Mouse (Mus musculus) lung, postnatal 4 days (tissue): ENCODE data around the gene Dmwd.

Source experiments
- DNase-seq, 2 experiments: peaks; one replicate each; pipeline ENCODE4 v3.0.0; 2021

Dmwd gene

DNA sequence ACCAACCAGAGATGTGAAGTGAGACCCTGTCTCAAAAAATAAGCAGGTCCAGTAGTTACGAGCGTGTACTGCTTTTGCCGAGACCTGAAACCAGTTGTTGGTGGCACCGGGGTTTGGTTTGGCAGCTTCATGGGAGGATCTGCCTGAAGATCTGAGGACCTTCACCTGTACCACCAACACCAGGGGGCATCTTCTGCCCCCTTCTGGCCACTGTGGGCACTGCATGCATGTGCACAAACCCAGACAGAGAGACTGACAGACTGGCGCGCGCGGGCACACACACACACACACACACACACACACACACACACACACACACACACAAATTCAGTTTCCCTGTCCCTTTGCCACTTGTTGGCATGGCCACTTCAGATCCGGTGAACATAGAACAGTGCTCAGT, 2.5 kb upstream of the Dmwd start:
- DNase-seq = peak in 1 of 2 experiments; percentile 53

GRCm38 (mm10) chr7:19074494-19074893, 1.5 kb upstream of the Dmwd start:
- DNase-seq = no peak

DNA sequence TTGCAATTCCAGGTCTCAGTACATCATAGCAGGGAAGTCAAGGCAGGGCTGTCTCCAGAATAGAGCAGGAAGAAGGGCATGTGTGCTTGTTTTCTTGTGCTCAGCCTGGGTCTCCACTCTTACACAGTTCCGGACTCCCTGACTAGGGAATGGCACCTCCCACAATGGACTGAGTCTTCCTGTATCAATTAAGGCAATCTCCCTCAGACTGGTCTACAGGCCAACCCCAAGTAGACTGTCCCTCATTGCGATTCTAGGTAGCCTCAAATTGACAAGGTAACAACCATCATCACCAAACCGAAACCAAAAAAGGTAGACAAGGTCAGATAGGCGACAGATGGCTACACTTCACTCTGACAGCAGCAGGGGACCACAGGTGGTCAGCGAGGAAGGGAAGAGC, 796 bp upstream of the Dmwd start:
- no peak for DNase-seq

DNA sequence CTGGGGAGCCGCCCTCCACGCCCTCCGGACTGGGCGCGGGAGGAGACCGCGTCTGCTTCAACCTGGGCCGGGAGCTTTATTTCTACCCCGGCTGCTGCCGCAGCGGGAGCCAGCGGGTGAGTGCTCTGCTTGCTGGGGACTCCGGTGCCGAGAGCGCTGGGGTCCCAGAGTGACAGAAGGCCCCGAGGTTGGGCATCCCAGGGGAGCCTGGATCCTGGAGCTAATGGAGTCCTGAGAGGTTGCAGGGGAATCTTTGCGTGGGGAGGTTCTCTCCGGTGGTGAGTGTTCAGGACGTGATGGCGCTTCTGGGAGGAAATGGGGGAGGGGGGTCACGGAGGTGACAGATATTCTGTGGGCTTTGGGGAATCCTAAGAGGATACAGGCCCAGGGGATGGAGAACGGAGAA, 562 bp downstream of the Dmwd start:
- peak in 1 of 2 experiments; percentile 37 for DNase-seq

DNA sequence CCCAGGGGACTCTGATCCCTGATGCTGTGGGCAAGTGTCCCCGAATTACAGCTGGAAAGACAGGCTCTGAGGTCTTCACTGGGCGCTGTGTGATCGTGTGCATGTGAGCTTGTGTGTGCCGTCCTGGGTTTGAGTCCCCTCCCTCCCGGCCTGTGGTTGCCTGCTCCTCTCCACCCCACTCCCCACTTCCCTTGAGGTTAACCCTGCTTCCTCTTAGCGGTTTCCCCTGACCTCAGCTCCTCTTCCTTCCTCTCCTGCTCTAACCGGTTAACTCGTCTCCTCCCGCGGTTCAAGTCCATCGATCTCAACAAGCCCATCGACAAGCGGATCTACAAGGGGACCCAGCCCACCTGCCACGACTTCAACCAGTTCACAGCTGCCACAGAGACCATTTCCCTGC, 1.7 kb downstream of the Dmwd start:
- DNase-seq = peak in 1 of 2 experiments; percentile 57

GRCm38 (mm10) chr7:19078732-19079131, 2.7 kb downstream of the Dmwd start:
- DNase-seq = peak in 1 of 2 experiments; percentile 3

- peak in 1 of 2 experiments; percentile 4 for DNase-seq
Observed at GRCm38 (mm10) chr7:19080451-19080950, 4.5 kb downstream of the Dmwd start.

DNA sequence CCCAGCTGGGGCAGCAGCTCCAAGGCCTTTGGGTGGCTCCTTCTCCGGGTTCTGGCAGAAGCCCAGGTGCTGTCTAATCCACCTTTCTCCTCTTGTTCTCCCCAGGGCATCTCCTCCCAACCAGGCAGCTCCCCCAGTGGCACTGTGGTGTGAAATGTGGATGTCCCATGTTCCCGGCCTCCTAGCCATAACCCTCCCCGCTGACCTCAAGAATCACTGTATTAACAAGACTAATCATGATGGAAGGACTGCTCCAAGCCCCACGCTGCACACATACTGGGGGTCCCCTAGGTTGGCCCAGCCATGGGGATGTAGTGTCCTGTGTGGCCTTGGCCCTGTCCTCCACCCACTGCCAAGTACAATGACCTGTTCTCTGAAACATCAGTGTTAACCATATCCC, 6.1 kb downstream of the Dmwd start:
- DNase-seq = peak in 1 of 2 experiments; percentile 4

- DNase-seq = peak; percentile 39 to 76
Observed at GRCm38 (mm10) chr7:19083096-19083495, 7.1 kb downstream of the Dmwd start.

- peak; percentile 25 to 59 for DNase-seq
Observed at GRCm38 (mm10) chr7:19083701-19084100, 7.7 kb downstream of the Dmwd start, which contains the start of gene Dmpk. TSS of gene Dmpk (plus strand) at chr7:19083849.

DNA sequence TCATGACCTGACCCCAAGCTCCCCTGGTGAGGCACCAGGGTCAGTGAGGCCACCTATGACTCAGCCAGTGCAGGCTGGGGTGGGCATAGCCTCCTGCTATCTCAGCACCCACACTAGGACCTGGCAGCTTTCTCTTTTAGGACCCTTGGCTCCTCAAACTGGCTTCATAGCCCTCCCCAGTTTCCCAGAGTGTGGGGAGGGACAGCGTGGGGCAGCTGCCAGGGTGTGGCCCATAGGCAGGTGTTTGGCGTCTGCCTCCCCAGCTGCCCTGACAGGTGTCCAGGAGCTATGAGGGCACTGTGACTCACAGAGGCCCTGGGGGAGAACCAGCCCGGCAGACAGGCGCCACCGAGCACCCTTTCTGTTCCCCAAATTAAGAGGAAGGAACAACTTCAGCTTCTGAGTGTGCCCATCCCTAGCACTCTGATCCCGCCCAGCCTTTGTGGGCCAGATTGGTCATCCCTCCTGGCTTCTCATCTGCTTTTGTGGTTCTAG, 8.3 kb downstream of the Dmwd start:
- DNase-seq = peak; percentile 29 to 48

- DNase-seq = no peak
Observed at GRCm38 (mm10) chr7:19084921-19085473, 9.0 kb downstream of the Dmwd start.

DNA sequence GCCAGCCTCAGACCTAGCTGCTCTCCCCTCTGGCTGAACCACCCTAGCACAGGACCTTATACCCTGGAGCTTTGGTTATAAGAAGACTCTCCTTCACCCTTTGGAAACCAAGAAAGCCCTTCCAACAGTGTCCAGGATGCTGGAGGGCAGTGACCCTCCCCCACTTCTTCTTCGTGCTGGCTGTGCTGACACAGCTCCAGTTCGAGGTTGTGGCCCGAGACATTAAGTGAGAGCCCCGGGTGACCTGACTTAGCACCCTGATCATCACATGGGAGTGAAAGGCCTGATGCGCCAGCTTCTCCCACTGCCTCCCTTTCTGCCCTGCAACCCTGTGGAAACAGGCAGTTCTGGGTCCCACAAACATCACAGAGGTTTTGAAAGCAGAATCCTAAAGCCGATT, 9.5 kb downstream of the Dmwd start:
- DNase-seq = no peak

- DNase-seq = peak; percentile 69 to 70
Observed at GRCm38 (mm10) chr7:19086042-19086441, 10.0 kb downstream of the Dmwd start.

DNA sequence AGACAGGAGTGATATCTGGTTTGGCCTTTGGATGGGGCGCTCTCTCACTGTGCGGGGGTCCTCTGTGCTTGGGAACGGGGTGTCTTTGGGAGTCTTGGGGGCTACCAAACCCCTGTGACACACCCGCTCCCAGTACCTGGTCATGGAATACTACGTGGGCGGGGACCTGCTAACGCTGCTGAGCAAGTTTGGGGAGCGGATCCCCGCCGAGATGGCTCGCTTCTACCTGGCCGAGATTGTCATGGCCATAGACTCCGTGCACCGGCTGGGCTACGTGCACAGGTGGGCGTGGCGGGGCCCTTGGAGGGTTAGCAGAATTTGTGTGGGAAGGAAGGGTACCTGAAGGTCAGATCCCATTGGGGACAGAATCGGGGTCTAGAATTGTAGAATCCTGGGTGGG, 10.7 kb downstream of the Dmwd start:
- no peak for DNase-seq

DNA sequence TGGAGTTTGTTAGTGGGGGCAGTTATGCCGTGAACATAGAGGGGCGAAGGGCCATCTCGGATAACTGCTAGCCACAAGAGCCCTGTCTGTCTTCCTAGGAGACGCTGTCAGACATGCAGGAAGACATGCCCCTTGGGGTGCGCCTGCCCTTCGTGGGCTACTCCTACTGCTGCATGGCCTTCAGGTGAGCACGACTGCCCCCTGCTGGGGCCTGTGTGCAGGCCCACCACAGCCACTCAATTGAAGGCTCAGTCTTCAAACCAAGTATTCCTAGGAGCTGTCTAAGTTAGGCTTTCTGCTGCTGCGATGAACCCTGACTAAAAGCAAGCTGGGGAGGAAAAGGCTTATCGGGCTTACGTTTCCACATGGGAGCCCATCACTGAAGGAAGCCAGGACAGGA, 12.8 kb downstream of the Dmwd start:
- peak; percentile 69 to 74 for DNase-seq

GRCm38 (mm10) chr7:19091913-19092312, 15.9 kb downstream of the Dmwd start:
- peak in 1 of 2 experiments; percentile 4 for DNase-seq

GRCm38 (mm10) chr7:19092381-19093173, 16.6 kb downstream of the Dmwd start:
- DNase-seq = peak; percentile 55 to 79

GRCm38 (mm10) chr7:19093174-19093521, 17.1 kb downstream of the Dmwd start:
- peak; percentile 92 to 93 for DNase-seq

GRCm38 (mm10) chr7:19093537-19094385, 17.7 kb downstream of the Dmwd start:
- peak; percentile 97 to 99 for DNase-seq

DNA sequence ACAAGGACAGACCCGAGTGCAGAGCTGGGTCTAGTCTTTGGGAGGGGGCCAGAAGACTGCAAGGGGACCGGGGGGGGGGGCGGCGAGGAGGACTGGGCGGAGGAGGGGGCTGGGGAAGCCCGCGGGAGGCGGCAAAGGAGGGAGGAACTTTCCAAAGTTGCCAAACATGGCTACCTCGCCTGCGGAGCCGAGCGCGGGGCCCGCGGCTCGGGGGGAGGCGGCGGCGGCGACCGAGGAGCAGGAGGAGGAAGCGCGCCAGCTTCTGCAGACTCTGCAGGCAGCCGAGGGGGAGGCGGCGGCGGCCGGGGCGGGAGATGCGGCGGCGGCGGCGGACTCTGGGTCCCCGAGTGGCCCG, 18.4 kb downstream of the Dmwd start, which contains the start of gene Six5:
Gene Six5 (plus strand): TSS at position 124 of the 355 bp plus-strand sequence.
- peak; percentile 63 to 77 for DNase-seq

- DNase-seq = peak; percentile 71 to 81
Observed at GRCm38 (mm10) chr7:19094826-19095750, 19.1 kb downstream of the Dmwd start.
